Mouse (Mus musculus) cerebellum, adult 2 months (tissue): ENCODE measurements around the gene Gm4553. TPM values are rescaled to one million over a fixed set of nuclear protein-coding genes. Genes with fewer than 3 reads are reported as not detected.
"Not testable (repeated sequence)": the region's sequence is repeated elsewhere in the genome, so short reads cannot be mapped to it uniquely, and the experiment has no call there.

Experiments used
- DNase-seq, 2 experiments: peaks; one replicate each; pipeline ENCODE4 v3.0.0; 2021
- H3K27ac ChIP-seq: fragments of 200-500 bp; 2 replicates; pipeline ENCODE4 v1.5.1; 2012; ENCODE audit warnings: low read length, control low read depth, inconsistent platforms; ENCODE audit not compliant: insufficient read depth
- H3K27me3 ChIP-seq: fragments of 200-500 bp; 2 replicates; pipeline ENCODE4 v1.6.1; 2012; ENCODE audit warnings: inconsistent platforms, mild to moderate bottlenecking, low read length, moderate library complexity; ENCODE audit not compliant: control insufficient read depth, insufficient read depth
- H3K4me1 ChIP-seq: fragments of 200-500 bp; 2 replicates; pipeline ENCODE4 v1.6.1; 2011; ENCODE audit warnings: low read length; ENCODE audit not compliant: control insufficient read depth, insufficient read depth
- H3K4me3 ChIP-seq: fragments of 200-500 bp; replicated peaks from 2 replicates; pipeline ENCODE3; 2011; ENCODE audit warnings: mild to moderate bottlenecking, low read depth, low read length, control low read depth; ENCODE audit not compliant: insufficient read depth
- CTCF ChIP-seq: fragments of 200-500 bp; IDR thresholded peaks from 2 replicates; pipeline ENCODE4 v1.5.1; 2011; ENCODE audit warnings: low read depth, mild to moderate bottlenecking, control low read depth, low read length, moderate library complexity, borderline replicate concordance; ENCODE audit not compliant: insufficient read depth
- POLR2A ChIP-seq: fragments of 200-500 bp; IDR thresholded peaks from 2 replicates; pipeline ENCODE4 v1.6.1; 2011; ENCODE audit warnings: low read length, control low read depth, borderline replicate concordance; ENCODE audit not compliant: insufficient read depth
- WGBS: fragments of 180-500 bp; shearing (Covaris S2); methylation state at CpG from one replicate; pipeline ENCODE4 v1.1.7; 2018; 5-methylcytosine and 5-hydroxymethylcytosine counted together
- polyA plus RNA-seq: library from polyadenylated mRNA; depleted of rRNA; stranded (reverse); fragments of >200 nt; gene quantifications from 2 replicates; pipeline ENCODE4 v1.2.3, GENCODE M21; 2012; rRNA removed

The Gm4553 gene
- not detected in 2 replicates for polyA plus RNA-seq

GRCm38 (mm10) chr7:142165639-142166038, at the start of gene Gm4553:
TSS of gene Gm4553 (minus strand) at chr7:142165739.
- DNase-seq, H3K27me3 ChIP-seq, H3K27ac ChIP-seq: not testable (repeated sequence)

DNA sequence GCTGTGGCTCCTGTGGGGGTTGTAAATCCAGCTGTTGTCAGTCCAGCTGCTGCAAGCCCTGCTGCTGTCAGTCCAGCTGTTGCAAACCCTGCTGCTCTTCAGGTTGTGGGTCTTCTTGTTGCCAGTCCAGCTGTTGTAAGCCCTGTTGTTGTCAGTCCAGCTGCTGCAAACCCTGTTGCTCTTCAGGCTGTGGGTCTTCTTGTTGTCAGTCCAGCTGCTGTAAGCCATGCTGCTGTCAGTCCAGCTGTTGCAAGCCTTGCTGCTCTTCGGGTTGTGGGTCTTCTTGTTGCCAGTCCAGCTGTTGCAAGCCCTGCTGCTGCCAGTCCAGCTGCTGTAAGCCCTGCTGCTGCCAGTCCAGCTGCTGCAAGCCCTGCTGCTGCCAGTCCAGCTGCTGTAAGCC, 46.6 kb upstream of the Gm4553 start:
- 30% methylated on average over 1 of the region's 1 CpGs for WGBS
- not testable (repeated sequence) for H3K27ac ChIP-seq, H3K4me3 ChIP-seq, H3K4me1 ChIP-seq, DNase-seq, H3K27me3 ChIP-seq

More at GRCm38 (mm10) chr7:142165639-142166038, at the start of gene Gm4553:
- H3K4me1 ChIP-seq, H3K4me3 ChIP-seq: not testable (repeated sequence)

DNA sequence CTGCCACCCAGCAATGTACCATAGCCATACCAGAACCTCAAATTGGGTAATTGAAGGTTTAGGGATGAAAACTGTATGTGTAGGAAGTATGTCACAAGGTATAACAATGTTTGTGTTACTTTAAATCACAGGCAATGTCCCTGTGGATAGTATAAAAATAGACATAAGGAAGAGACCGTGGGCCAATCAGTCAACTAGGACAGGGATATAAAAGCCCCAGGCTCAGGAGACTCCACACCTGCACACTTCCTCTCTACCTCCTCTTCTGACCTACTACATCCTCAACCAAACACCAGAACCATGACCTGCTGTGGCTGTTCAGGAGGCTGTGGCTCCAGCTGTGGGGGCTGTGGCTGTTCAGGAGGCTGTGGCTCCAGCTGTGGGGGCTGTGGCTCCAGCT, 46.0 kb upstream of the Gm4553 start, which contains the start of gene Gm7579:
Gene Gm7579, plus strand, starts transcription at position 301 of the 400 bp plus-strand sequence.
- no peaks in the 10 kb centered on the region for H3K4me1 ChIP-seq
- DNase-seq = no peak
- WGBS = 71% methylated on average over 1 of the region's 1 CpGs
- no peak within 1 kb of the TSS for H3K27ac ChIP-seq
- TF ChIP-seq CTCF (no peak), POLR2A (no peak)
- H3K4me3 ChIP-seq = no peak within 1 kb of the TSS
- H3K27me3 ChIP-seq = no peaks in the 10 kb centered on the region

DNA sequence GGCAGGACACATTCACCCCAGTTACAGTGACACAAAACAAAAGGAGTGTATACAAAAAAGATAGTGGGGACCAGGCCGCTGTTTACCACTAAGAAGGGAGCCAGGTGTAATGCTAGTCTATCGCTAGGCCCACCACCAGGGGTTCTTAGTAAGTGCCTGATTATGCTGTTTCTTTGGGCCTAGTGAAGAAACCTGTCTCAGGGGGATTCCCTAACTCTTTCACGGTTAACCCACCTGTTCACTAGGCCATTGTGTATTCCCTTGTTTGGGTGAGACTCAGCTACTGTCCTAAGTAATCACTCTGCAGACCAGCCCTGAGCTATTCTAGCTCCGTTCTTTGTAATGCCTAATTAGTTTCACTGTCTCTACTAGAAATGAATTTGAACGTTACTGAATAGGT, 41.4 kb upstream of the Gm4553 start:
- H3K27me3 ChIP-seq, H3K27ac ChIP-seq, H3K4me3 ChIP-seq, DNase-seq, H3K4me1 ChIP-seq: not testable (repeated sequence)
- WGBS = 82% methylated on average over 5 of the region's 5 CpGs

DNA sequence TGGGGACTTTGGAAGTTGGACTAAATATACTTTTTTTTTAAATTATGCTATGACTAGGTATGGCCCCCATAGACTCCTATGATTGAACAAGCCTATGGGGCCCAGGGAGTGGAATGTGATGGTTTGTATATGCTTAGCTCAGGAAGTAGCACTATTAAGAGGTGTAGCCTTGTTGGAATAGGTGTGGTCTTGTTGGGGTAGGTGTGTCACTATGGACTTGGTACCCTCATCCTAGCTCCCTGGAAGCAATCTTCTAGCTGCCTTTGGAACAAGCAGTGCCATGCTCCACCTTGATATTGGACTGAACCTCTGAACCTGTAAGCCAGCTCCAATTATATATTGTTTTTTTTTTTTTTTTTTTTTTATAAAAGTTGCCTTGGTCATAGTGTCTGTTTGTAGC, 39.9 kb upstream of the Gm4553 start:
- Histone ChIP-seq H3K4me1 (no peaks in the 10 kb centered on the region), H3K27me3 (no peaks in the 10 kb centered on the region), H3K4me3 (no peak overlapping the region), H3K27ac (no peak overlapping the region)
- no peak for TF ChIP-seq CTCF
- TF ChIP-seq POLR2A = no peak
- DNase-seq = no peak

DNA sequence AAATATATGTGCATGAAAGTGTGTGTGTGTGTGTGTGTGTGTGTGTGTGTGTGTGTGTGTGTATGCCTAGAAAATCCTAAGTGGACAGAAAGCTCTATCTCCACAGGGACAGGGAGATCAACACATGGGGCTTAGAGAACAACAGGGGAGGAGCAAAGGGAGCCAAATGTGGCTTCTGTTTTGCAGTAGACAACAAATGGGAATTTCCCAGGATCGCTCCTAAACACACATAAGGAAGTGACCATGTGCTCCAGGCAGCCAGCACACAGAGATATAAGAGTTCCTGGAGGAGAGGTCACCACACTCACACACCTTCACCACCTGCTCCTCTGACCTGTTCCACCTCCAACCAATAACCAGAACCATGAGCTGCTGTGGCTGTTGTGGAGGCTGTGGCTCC, 35.5 kb upstream of the Gm4553 start, which contains the start of gene Krtap5-3:
Gene Krtap5-3, plus strand, starts transcription at position 301 of the 400 bp plus-strand sequence.
- Histone ChIP-seq H3K4me1 (no peaks in the 10 kb centered on the region), H3K4me3 (no peak within 1 kb of the TSS), H3K27me3 (no peaks in the 10 kb centered on the region), H3K27ac (no peak within 1 kb of the TSS)
- TF ChIP-seq POLR2A (no peak), CTCF (no peak)
- WGBS = 60% methylated on average over 1 of the region's 1 CpGs
- DNase-seq = no peak

DNA sequence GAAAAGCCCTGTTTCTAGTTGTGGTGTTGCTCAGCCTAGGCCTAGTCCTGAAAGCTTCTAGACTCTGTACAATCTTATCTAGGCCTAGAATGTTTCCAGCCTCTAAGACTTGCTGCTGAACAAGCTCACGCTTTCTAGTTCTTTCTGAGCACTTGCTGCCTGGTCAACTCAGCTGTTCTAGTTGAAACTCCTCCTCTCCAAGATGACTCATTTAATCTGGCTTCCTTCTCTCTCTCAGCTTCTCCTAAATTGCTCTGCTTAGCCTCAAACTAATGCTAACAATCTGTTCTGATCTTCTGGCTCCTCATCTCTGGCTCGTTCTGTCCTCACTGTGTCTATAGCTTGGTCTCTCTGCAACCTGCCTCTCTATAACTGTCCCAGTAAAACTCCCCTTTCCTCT, 33.2 kb upstream of the Gm4553 start:
- H3K4me3 ChIP-seq = no peak overlapping the region
- DNase-seq = no peak
- H3K4me1 ChIP-seq = no peaks in the 10 kb centered on the region
- TF ChIP-seq POLR2A (no peak), CTCF (no peak)
- H3K27me3 ChIP-seq = no peaks in the 10 kb centered on the region
- no peak overlapping the region for H3K27ac ChIP-seq
- 66% methylated on average over 2 of the region's 2 CpGs for WGBS

- TF ChIP-seq CTCF (no peak), POLR2A (no peak)
- Histone ChIP-seq H3K27me3 (no peaks in the 10 kb centered on the region), H3K27ac (no peak within 1 kb of the TSS), H3K4me1 (no peaks in the 10 kb centered on the region), H3K4me3 (no peak within 1 kb of the TSS)
- 46% methylated on average over 2 of the region's 2 CpGs for WGBS
- no peak for DNase-seq
These were observed 24.8 kb upstream of the Gm4553 start, which contains the start of gene Gm10153 for GRCm38 (mm10) chr7:142190289-142190688. TSS of gene Gm10153 (minus strand) at chr7:142190389.

DNA sequence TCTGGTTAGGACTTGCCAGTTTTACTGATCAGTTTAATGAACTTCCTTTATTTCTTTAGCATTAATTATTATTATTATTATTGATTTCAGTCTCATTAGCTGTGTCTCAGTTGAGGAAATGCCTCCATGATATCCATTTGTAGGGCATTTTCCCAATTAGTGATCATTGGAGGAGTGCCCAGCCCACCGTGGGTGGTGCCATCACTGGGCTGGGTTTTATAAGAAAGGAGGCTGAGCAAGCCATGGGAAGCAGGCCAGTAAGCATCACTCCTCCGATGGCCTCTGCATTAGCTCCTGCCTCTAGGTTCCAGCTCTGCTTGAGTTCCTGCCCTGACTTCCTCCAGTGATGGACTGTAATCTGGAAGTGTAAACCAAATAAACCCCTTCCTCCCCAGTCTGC, 22.6 kb upstream of the Gm4553 start:
- DNase-seq = no peak
- H3K27ac ChIP-seq = no peak overlapping the region
- no peaks in the 10 kb centered on the region for H3K4me1 ChIP-seq
- no peak for TF ChIP-seq POLR2A
- no peak for TF ChIP-seq CTCF
- WGBS = 6% methylated on average over 2 of the region's 2 CpGs
- H3K27me3 ChIP-seq = no peaks in the 10 kb centered on the region
- H3K4me3 ChIP-seq = no peak overlapping the region
